9 mouse cellular contexts compared by ENCODE assay signal in the genomic region with DNA sequence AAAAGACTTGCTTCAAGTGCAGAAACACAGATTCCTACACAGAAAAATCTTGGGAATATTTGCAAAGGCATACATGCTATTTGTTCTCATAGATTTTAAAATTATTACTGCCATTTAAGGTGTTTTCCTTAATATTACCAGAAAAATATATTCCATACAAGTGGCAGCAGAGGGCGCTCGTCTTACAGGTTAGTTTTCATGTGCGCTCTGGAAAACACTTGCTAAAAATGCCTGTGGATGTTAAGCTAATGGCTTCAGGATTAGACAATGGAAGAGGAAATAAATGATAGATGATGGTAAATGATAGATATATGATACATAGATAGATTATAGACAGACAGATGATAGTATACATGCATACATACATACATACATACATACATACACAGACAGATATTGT. TPM values are rescaled to one million over a fixed set of nuclear protein-coding genes. Genes with fewer than 3 reads are reported as not detected.
A peak's percentile ranks its signal among the peaks of the same experiment; 100 is the strongest.
DNase-seq lines count a peak whose midpoint lies in the region; ATAC-seq lines count a peak whose summit lies in the region.
"Had no signal": no experiment of that assay in that cellular context is flagged by ENCODE, and none has a peak within 500 bp of the region (broad histone marks: within the 10 kb centered on the region; RNA-seq: fewer than 3 reads in every experiment).

No protein-coding gene starts in this region.

- H3K4me3 ChIP-seq in hindbrain, embryonic 14.5 days (replicated peaks; ENCODE audit: low read length): no peak overlapping the region
- no peak overlapping the region for H3K4me3 ChIP-seq in hindbrain, embryonic 13.5 days
- H3K4me3 ChIP-seq in limb, embryonic 10.5 days: no peak overlapping the region
- H3K4me3 ChIP-seq: limb, embryonic 12.5 days had no signal

- 4% methylated on average over 3 of the region's 3 CpGs for WGBS in hindbrain, embryonic 14.5 days
- WGBS in hindbrain, embryonic 13.5 days: 2% methylated on average over 3 of the region's 3 CpGs
- 5% methylated on average over 3 of the region's 3 CpGs for WGBS in limb, embryonic 10.5 days

- no peak overlapping the region for H3K27ac ChIP-seq in hindbrain, embryonic 14.5 days
- H3K27ac ChIP-seq in hindbrain, embryonic 13.5 days: no peak overlapping the region
- no peak overlapping the region for H3K27ac ChIP-seq in limb, embryonic 10.5 days
- H3K27ac ChIP-seq: limb, embryonic 12.5 days had no signal

- H3K4me1 ChIP-seq in hindbrain, embryonic 14.5 days (replicated peaks; ENCODE audit: control insufficient read depth, insufficient read depth, low read length): no peaks in the 10 kb centered on the region
- H3K4me1 ChIP-seq in hindbrain, embryonic 13.5 days (replicated peaks): no peaks in the 10 kb centered on the region
- peaks cover 34% of the 10 kb centered on the region for H3K4me1 ChIP-seq in limb, embryonic 10.5 days

- no peaks in the 10 kb centered on the region; the same call in 1 of the 2 replicates for H3K27me3 ChIP-seq in hindbrain, embryonic 14.5 days (ENCODE audit: control insufficient read depth, insufficient read depth, low read length)
- H3K27me3 ChIP-seq in hindbrain, embryonic 13.5 days: 0 out of 2 replicates have a peak, but pooled peaks cover 6% of the 10 kb centered on the region
- H3K27me3 ChIP-seq in limb, embryonic 10.5 days (ENCODE audit: low read depth, poor library complexity, severe bottlenecking): peaks cover 18% of the 10 kb centered on the region; the same call in 1 of the 2 replicates

- H3K9ac ChIP-seq in hindbrain, embryonic 14.5 days: no peak overlapping the region
- H3K9ac ChIP-seq in hindbrain, embryonic 13.5 days: no peak overlapping the region
- H3K9ac ChIP-seq: limb, embryonic 12.5 days had no signal

- DNase-seq in hindbrain, embryonic 14.5 days (ENCODE audit: low spot score): peak; percentile 91
- peak; percentile 51 for DNase-seq in 416B (ENCODE audit: low read depth)
- peak; percentile 58 for DNase-seq in R1 (ENCODE audit: low read depth, low spot score)
- peak; percentile 85 for DNase-seq in embryo, embryonic 11 days
- peak; percentile 61 for DNase-seq in limb, embryonic 10.5 days (ENCODE audit: low spot score)
- peak; percentile 81 for DNase-seq in retina, embryonic 14.5 days (ENCODE audit: low spot score)
- DNase-seq in layer of hippocampus, adult 9-11 months: no peak

- no peaks in the 10 kb centered on the region for H3K9me3 ChIP-seq in hindbrain, embryonic 14.5 days (ENCODE audit: control insufficient read depth, low read length)
- no peaks in the 10 kb centered on the region for H3K9me3 ChIP-seq in hindbrain, embryonic 13.5 days
- H3K9me3 ChIP-seq in limb, embryonic 10.5 days (replicated peaks): no peaks in the 10 kb centered on the region
- H3K9me3 ChIP-seq: limb, embryonic 12.5 days had no signal

- no peaks in the 10 kb centered on the region for H3K36me3 ChIP-seq in hindbrain, embryonic 14.5 days (replicated peaks; ENCODE audit: control insufficient read depth, insufficient read depth)
- no peaks in the 10 kb centered on the region for H3K36me3 ChIP-seq in hindbrain, embryonic 13.5 days
- no peaks in the 10 kb centered on the region for H3K36me3 ChIP-seq in limb, embryonic 10.5 days
- H3K36me3 ChIP-seq: limb, embryonic 12.5 days had no signal

- no peak overlapping the region for H3K4me2 ChIP-seq in hindbrain, embryonic 14.5 days (replicated peaks)
- no peak overlapping the region for H3K4me2 ChIP-seq in hindbrain, embryonic 13.5 days
- H3K4me2 ChIP-seq: limb, embryonic 12.5 days had no signal

- no peak for ATAC-seq in hindbrain, embryonic 14.5 days (ENCODE audit: low FRiP score)
- ATAC-seq in hindbrain, embryonic 13.5 days (ENCODE audit: low FRiP score): no peak

RNA-seq across cellular contexts. Expression of a gene that starts 37.6 kb away (rescaled TPM):
- polyA plus RNA-seq in hindbrain, embryonic 14.5 days (2014; fragmentation: Nextera tagmentation; extraction: Ambion mirVana): 3.3 and 3.5 TPM in 2 replicates
- polyA plus RNA-seq in hindbrain, embryonic 13.5 days (2015; fragmentation: Nextera tagmentation; extraction: Ambion mirVana): 3.2 and 3.5 TPM in 2 replicates
- polyA plus RNA-seq in limb, embryonic 10.5 days (2016; fragmentation: Nextera tagmentation; extraction: Ambion mirVana): 0.68 and 1.0 TPM in 2 replicates
